Mouse (Mus musculus) ES-E14 (cell line): ENCODE measurements around the gene Gpr137c. TPM values are rescaled to one million over a fixed set of nuclear protein-coding genes. Genes with fewer than 3 reads are reported as not detected.

ENCODE experiments used
- DNase-seq: peaks from one replicate; pipeline ENCODE4 v3.0.0-alpha.2; 2013; ENCODE audit warnings: low read depth, low spot score
- H3K27ac ChIP-seq: 2 replicates; pipeline ENCODE4 v1.5.1; 2012; ENCODE audit warnings: low read depth, mild to moderate bottlenecking, low read length, moderate library complexity, mixed read lengths; ENCODE audit not compliant: poor library complexity, insufficient read depth, severe bottlenecking
- H3K36me3 ChIP-seq: 2 replicates; pipeline ENCODE4 v1.6.1; 2012; ENCODE audit warnings: mild to moderate bottlenecking, low read length, moderate library complexity, mixed read lengths; ENCODE audit not compliant: control insufficient read depth, poor library complexity, insufficient read depth, severe bottlenecking
- H3K4me1 ChIP-seq, 2 experiments: fragments of 150-350 bp in 1 of 2; sonication (generic) in 1 of 2; 2 replicates each; pipeline ENCODE4 v1.6.1; 2012; ENCODE audit warnings: low read length in 2 of 2, mild to moderate bottlenecking in 1 of 2, mixed read lengths in 1 of 2; ENCODE audit not compliant: control insufficient read depth in 2 of 2, insufficient read depth in 2 of 2, poor library complexity in 1 of 2
- H3K4me3 ChIP-seq, 2 experiments: fragments of 150-350 bp in 1 of 2; sonication (generic) in 1 of 2; 2 replicates each; pipeline ENCODE4 v1.5.1; 2012; ENCODE audit warnings: low read length in 2 of 2, low read depth in 1 of 2, mild to moderate bottlenecking in 1 of 2, mixed read lengths in 1 of 2; ENCODE audit not compliant: insufficient read depth in 1 of 2, poor library complexity in 1 of 2, severe bottlenecking in 1 of 2
- H3K9ac ChIP-seq: 2 replicates; pipeline ENCODE4 v1.6.1; 2012; ENCODE audit warnings: low read depth, mild to moderate bottlenecking, low read length, mixed read lengths; ENCODE audit not compliant: poor library complexity, insufficient read depth, severe bottlenecking
- H3K9me3 ChIP-seq: fragments of 150-350 bp; sonication (generic); 2 replicates; pipeline ENCODE4 v1.6.1; 2012; ENCODE audit warnings: low read depth, mild to moderate bottlenecking, low read length; ENCODE audit not compliant: control insufficient read depth, insufficient read depth
- CHD2 ChIP-seq: IDR thresholded peaks from 2 replicates; pipeline ENCODE4 v1.6.1; 2014; ENCODE audit warnings: mild to moderate bottlenecking, low read depth, low read length, inconsistent platforms
- HCFC1 ChIP-seq: IDR thresholded peaks from 2 replicates; pipeline ENCODE4 v1.6.1; 2012; ENCODE audit warnings: low read length, inconsistent platforms, borderline replicate concordance; ENCODE audit not compliant: insufficient read depth
- MAFK ChIP-seq: IDR thresholded peaks from 2 replicates; pipeline ENCODE4 v1.6.1; 2014; ENCODE audit warnings: mild to moderate bottlenecking, low read depth, low read length, inconsistent platforms; ENCODE audit not compliant: insufficient read depth
- ZC3H11A ChIP-seq: IDR thresholded peaks from 2 replicates; pipeline ENCODE4 v1.6.1; 2012; ENCODE audit warnings: low read depth, mild to moderate bottlenecking, inconsistent platforms, low read length, borderline replicate concordance
- ZNF384 ChIP-seq: IDR thresholded peaks from 2 replicates; pipeline ENCODE4 v1.6.1; 2012; ENCODE audit warnings: low read depth, low read length, inconsistent platforms
- in situ Hi-C, 2 experiments: fragments of 600-800 bp; cut with MboI; formaldehyde crosslinking; loops; one replicate each; pipeline ENCODE4 v1.15.1; 2025; ENCODE audit warnings: low sequenced_read_pairs in 2 of 2, inconsistent platforms in 1 of 2; ENCODE audit not compliant: unreplicated experiment in 2 of 2
- total RNA-seq: library from RNA; depleted of rRNA; stranded (reverse); fragments of 300-350 nt; gene quantifications from 2 replicates; pipeline ENCODE4 v1.2.3, GENCODE M21; 2012

Gpr137c gene
- total RNA-seq, 1 experiment, result 0.31 TPM

DNA sequence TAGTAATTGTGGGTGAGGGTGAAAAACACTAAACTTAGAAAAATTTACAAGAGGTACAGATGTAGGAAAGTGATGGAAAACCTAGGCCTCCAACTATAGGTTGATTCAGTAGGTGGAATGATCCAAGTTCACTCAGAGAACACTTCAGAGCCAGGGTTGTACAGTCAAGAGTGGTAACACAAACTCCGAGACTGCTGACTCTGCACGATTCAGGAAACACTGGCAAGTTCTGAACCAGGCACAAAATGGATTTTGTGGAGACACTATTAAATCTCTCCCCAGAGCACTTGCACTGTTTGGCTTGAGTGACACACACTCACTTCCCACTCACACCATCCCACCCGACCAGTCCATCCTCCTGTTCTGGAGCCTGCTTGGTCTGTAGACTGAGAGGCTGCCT lies 103.8 kb downstream of the Gpr137c start:
- no peak overlapping the region for H3K4me3 ChIP-seq
- no peaks in the 10 kb centered on the region for H3K36me3 ChIP-seq
- TF ChIP-seq MAFK (peak; percentile 62), CHD2 (no peak), HCFC1 (no peak), ZC3H11A (no peak)
- peaks cover 2 to 3% of the 10 kb centered on the region in 2 experiments; a peak in 1 of 4 replicates for H3K4me1 ChIP-seq
- in situ Hi-C loops, result no loop called here
- DNase-seq, result no peak
- no peaks in the 10 kb centered on the region for H3K9me3 ChIP-seq
- no peak overlapping the region for H3K27ac ChIP-seq
- no peak overlapping the region for H3K9ac ChIP-seq

- peaks cover 0 to 2% of the 10 kb centered on the region in 2 experiments; a peak in 1 of 4 replicates for H3K4me1 ChIP-seq
- H3K4me3 ChIP-seq, result no peak overlapping the region
- no peak for TF ChIP-seq HCFC1
- TF ChIP-seq CHD2, result no peak
- TF ChIP-seq MAFK, result no peak
- TF ChIP-seq ZC3H11A, result no peak
- TF ChIP-seq ZNF384, result no peak
- no peaks in the 10 kb centered on the region for H3K36me3 ChIP-seq
- H3K9ac ChIP-seq, result no peak overlapping the region
- H3K27ac ChIP-seq, result no peak overlapping the region
- in situ Hi-C loops, result no loop called here
- DNase-seq, result no peak
- H3K9me3 ChIP-seq, result no peaks in the 10 kb centered on the region
Measured at GRCm38 (mm10) chr14:45325471-45325870, 106.0 kb downstream of the Gpr137c start.

DNA sequence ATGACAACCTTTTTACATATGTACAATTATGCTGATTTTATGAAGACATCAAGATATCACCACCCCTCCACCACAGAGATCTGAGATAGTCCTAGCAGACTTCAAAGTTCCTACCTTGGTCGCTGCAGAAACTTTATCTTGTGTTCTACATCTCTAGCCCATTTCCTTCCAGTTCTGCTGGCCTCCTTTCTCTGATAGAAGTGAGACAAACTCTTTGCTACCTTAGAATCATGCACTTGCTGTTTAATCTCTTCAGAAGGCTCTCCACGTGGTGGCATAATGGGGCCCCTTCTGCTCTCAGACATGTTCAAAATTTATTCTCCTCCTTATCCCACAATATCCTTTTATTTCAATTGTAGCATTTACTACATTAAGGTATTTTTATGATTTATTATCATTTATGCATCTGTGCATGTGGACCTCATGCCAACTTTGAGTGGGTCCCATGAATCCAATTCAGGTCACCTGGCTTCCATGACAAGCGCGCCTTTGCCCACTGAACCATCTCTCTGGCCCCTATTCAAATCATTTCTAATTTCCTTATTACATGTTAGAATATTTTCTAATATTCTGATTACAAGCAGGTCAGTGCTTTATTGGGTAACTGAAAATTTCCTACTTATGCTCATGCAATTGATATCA lies 108.7 kb downstream of the Gpr137c start:
- no peaks in the 10 kb centered on the region for H3K9me3 ChIP-seq
- DNase-seq, result no peak
- TF ChIP-seq CHD2 (no peak), MAFK (no peak), ZC3H11A (no peak), HCFC1 (no peak), ZNF384 (no peak)
- no peaks in the 10 kb centered on the region; the same call in 1 of the 2 replicates for H3K36me3 ChIP-seq
- in situ Hi-C loops, result no loop called here
- no peak overlapping the region for H3K9ac ChIP-seq
- no peak overlapping the region for H3K27ac ChIP-seq
- peaks cover 0 to 2% of the 10 kb centered on the region in 2 experiments; a peak in 2 of 4 replicates for H3K4me1 ChIP-seq
- no peak overlapping the region for H3K4me3 ChIP-seq

DNA sequence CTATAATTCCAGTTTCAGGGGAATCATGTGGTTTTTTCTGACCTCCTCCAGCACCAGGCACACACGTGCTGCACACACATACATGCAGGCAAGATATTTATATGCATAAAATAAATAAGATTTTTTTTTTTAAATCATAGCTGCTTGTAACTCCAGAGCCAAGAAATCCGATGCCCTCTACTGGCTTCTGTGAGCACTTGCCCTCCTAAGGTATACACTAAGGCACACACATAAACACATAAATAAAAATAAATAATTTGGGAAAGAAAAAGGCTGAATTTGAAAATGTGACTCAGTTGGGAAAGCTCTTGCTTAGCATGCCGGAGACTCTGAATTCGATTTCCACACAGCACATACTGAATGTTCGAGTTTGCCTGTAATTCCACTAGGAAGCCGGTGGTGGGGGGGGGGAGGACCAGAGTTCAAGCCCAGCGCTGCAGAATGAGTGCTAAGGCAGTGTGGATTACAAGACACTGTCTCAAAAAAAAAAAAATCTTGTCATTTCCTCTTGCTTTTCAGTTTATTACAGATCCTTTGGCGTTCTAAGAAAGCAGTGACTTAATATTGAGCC lies 109.6 kb downstream of the Gpr137c start:
- Histone ChIP-seq H3K36me3 (peaks cover 4% of the 10 kb centered on the region; the same call in 1 of the 2 replicates), H3K4me1 (peaks cover 0 to 2% of the 10 kb centered on the region in 2 experiments; a peak in 2 of 4 replicates), H3K9ac (peak overlapping the region; percentile 42; the same call in 1 of the 2 replicates), H3K4me3 (peak overlapping the region; percentile 57 to 80), H3K27ac (no peak overlapping the region), H3K9me3 (no peaks in the 10 kb centered on the region)
- no peak for DNase-seq
- no peak for TF ChIP-seq ZNF384
- TF ChIP-seq HCFC1, result no peak
- no peak for TF ChIP-seq MAFK
- TF ChIP-seq CHD2, result no peak
- in situ Hi-C loops, result no loop called here
